Mouse (Mus musculus) limb, embryonic 11.5 days (tissue): ENCODE data around the gene Arid3a. TPM values are rescaled to one million over a fixed set of nuclear protein-coding genes. Genes with fewer than 3 reads are reported as not detected.
"Not testable (repeated sequence)": the region's sequence is repeated elsewhere in the genome, so short reads cannot be mapped to it uniquely, and the experiment has no call there.

Experiments used
- ATAC-seq: fragments of 200-750 bp; cut with Nextera tagmentation; 2 replicates; pipeline ENCODE4 v1.8.0; 2017; ENCODE audit warnings: low read depth; ENCODE audit not compliant: insufficient number of reproducible peaks, low FRiP score, low TSS enrichment
- DNase-seq: peaks from one replicate; pipeline ENCODE4 v3.0.0-alpha.2; 2015; ENCODE audit warnings: low spot score
- H3K27ac ChIP-seq: fragments of 300-500 bp; sonication (generic); replicated peaks from 2 replicates; pipeline ENCODE4 v1.5.1; 2014; ENCODE audit warnings: low read depth, mild to moderate bottlenecking, low read length
- H3K27me3 ChIP-seq: fragments of 300-500 bp; sonication (generic); 2 replicates; pipeline ENCODE4 v1.6.1; 2014; ENCODE audit warnings: mild to moderate bottlenecking, low read length, mixed read lengths; ENCODE audit not compliant: control insufficient read depth, insufficient read depth
- H3K36me3 ChIP-seq: fragments of 300-500 bp; sonication (generic); 2 replicates; pipeline ENCODE4 v1.6.1; 2014; ENCODE audit warnings: mild to moderate bottlenecking, low read length, moderate library complexity, mixed read lengths; ENCODE audit not compliant: control insufficient read depth, insufficient read depth
- H3K4me1 ChIP-seq: fragments of 300-500 bp; sonication (generic); 2 replicates; pipeline ENCODE4 v1.6.1; 2014; ENCODE audit warnings: low read length, mixed read lengths; ENCODE audit not compliant: control insufficient read depth, insufficient read depth
- H3K4me2 ChIP-seq: fragments of 300-500 bp; sonication (generic); 2 replicates; pipeline ENCODE4 v1.6.1; 2014; ENCODE audit warnings: low read depth, mild to moderate bottlenecking, moderate library complexity; ENCODE audit not compliant: severe bottlenecking
- H3K4me3 ChIP-seq: fragments of 300-500 bp; sonication (generic); 2 replicates; pipeline ENCODE4 v1.5.1; 2014; ENCODE audit warnings: low read depth, low read length
- H3K9ac ChIP-seq: fragments of 300-500 bp; sonication (generic); 2 replicates; pipeline ENCODE4 v1.6.1; 2014; ENCODE audit warnings: mild to moderate bottlenecking, low read length
- H3K9me3 ChIP-seq: fragments of 300-500 bp; sonication (generic); 2 replicates; pipeline ENCODE4 v1.6.1; 2016; ENCODE audit warnings: low read length; ENCODE audit not compliant: control insufficient read depth
- WGBS: fragments of 180-500 bp; shearing (Covaris S2); extraction: QIAGEN DNeasy Blood & Tissue Kit; methylation state at CpG from one replicate; pipeline ENCODE4 v1.1.7; 2014; 5-methylcytosine and 5-hydroxymethylcytosine counted together
- polyA plus RNA-seq: library from polyadenylated mRNA; unstranded; fragments of >200 nt; fragmentation: Nextera tagmentation; extraction: Ambion mirVana; gene quantifications from 2 replicates; pipeline ENCODE4 v1.2.1, GENCODE M21; 2014

The Arid3a gene
- polyA plus RNA-seq, 1 experiment from 2014 or later: 12.9 TPM

GRCm38 (mm10) chr10:79958140-79958816 is 31.4 kb downstream of the Arid3a start:
- ATAC-seq: no peak
- peak; percentile 85 for DNase-seq
- H3K4me1 ChIP-seq: peaks cover 12% of the 10 kb centered on the region
- H3K4me2 ChIP-seq: no peak overlapping the region
- no peak overlapping the region for H3K9ac ChIP-seq
- peaks cover 6% of the 10 kb centered on the region for H3K36me3 ChIP-seq
- no peaks in the 10 kb centered on the region for H3K27me3 ChIP-seq
- no peak overlapping the region for H3K4me3 ChIP-seq
- H3K9me3 ChIP-seq: no peaks in the 10 kb centered on the region
- WGBS: 8% methylated on average over 21 of the region's 21 CpGs
- H3K27ac ChIP-seq: no peak overlapping the region

DNA sequence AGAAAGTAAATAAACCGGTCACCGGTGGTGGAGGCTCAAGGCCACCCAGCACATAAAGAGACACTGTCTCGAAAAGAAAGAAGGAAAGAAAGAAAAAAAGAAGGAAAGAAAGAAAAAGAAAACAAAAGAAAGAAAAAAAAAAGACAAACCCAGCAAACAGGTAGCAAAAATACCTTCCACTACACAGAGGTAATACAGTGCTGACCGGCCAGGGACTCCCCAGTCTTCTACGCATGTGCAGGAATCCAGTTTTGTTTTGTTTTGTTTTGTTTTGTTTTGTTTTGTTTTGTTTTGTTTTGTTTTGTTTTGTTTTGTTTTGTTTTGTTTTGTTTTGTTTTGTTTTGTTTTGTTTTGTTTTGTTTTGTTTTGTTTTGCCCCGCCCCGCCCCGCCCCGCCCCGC is 32.6 kb downstream of the Arid3a start:
- 35% methylated on average over 10 of the region's 10 CpGs for WGBS
- not testable (repeated sequence) for H3K4me3 ChIP-seq, ATAC-seq, H3K9ac ChIP-seq, DNase-seq, H3K27ac ChIP-seq, H3K4me2 ChIP-seq, H3K9me3 ChIP-seq, H3K27me3 ChIP-seq
- Histone ChIP-seq H3K36me3 (peaks cover 10% of the 10 kb centered on the region), H3K4me1 (peaks cover 12% of the 10 kb centered on the region)

DNA sequence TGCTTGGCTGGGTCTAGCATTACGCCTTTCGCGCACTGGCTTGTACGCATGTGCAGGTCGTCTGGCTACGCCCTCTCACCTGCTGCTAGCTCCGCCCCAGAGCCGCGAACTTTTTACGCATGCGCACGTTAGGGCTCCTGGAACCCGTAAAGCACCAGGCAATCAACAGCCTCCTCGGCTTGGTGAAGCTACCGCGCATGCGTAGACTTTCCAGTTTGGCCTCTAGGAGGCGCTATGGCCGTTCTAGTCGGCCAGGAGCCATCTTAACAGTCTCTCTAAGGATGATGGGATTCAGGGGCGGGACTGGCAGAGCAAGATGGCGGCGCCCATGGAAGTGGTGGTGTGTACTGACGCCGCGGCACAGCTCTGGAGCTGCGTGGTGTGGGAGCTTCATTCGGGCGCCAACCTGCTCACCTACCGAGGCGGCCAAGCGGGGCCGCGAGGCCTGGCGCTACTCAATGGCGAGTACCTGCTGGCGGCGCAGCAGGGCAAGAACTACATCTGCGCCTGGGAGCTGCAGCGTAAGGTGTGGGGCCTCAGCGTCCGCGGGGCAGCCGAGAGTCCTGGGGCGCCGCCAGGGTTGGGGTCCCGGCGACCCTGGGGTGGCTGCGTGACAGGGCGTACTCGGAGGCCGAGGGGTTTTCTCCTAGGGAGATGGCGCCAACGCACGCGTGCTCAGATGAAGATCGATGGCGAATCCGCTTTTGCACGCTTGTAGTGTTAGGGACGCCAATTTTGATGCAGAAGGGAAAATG is 33.2 kb downstream of the Arid3a start, which contains the start of gene Wdr18:
Gene Wdr18 (plus strand): TSS at position 306 of the 755 bp plus-strand sequence.
- H3K4me3 ChIP-seq: peak within 1 kb of the TSS; percentile 99
- DNase-seq (peak; percentile 100), ATAC-seq (peak; percentile 94)
- peak within 1 kb of the TSS; percentile 68; the same call in 1 of the 2 replicates for H3K27ac ChIP-seq
- peaks cover 12% of the 10 kb centered on the region for H3K4me1 ChIP-seq
- no peaks in the 10 kb centered on the region for H3K9me3 ChIP-seq
- under 1% methylated on average over 61 of the region's 61 CpGs for WGBS
- H3K27me3 ChIP-seq: no peaks in the 10 kb centered on the region
- H3K36me3 ChIP-seq: peaks cover 16% of the 10 kb centered on the region
- peak within 1 kb of the TSS; percentile 83 for H3K4me2 ChIP-seq
- peak within 1 kb of the TSS; percentile 85 for H3K9ac ChIP-seq

DNA sequence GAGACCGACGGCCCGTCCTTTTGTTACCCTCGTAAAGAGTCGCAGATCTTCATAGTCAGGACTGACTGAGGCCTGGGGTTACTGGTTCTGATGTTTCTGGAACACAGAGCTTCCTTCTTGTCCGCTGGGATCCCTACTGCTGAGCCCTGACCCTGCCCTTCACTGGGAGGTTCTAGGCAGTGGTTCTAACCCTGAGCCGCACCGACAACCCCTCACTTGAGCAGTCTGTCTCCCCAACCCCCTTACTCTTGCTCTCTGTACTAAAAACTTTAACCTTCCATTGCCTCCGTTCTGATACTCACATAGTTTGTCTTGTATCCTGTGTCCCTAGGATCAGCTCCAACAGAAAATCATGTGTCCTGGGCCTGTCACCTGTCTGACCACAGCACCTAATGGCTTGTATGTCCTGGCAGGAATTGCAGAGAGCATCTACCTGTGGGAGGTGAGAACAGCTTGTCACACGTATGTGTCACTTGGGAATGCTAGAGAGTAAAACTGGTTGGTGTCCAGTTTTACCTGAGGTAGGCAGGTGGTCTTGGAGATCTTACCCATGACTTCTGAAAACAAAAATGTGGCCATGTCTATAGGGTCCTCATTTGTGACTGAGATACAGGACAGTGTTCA is 33.9 kb downstream of the Arid3a start:
- peaks cover 22% of the 10 kb centered on the region for H3K36me3 ChIP-seq
- no peaks in the 10 kb centered on the region for H3K27me3 ChIP-seq
- ATAC-seq (no peak), DNase-seq (no peak)
- peak overlapping the region; percentile 99 for H3K4me3 ChIP-seq
- H3K27ac ChIP-seq: 0 out of 2 replicates have a peak overlapping the region, but pooled peaks have one; percentile 68
- no peaks in the 10 kb centered on the region for H3K9me3 ChIP-seq
- 15% methylated on average over 10 of the region's 10 CpGs for WGBS
- H3K9ac ChIP-seq: peak overlapping the region; percentile 85
- H3K4me2 ChIP-seq: peak overlapping the region; percentile 83
- H3K4me1 ChIP-seq: peaks cover 12% of the 10 kb centered on the region

DNA sequence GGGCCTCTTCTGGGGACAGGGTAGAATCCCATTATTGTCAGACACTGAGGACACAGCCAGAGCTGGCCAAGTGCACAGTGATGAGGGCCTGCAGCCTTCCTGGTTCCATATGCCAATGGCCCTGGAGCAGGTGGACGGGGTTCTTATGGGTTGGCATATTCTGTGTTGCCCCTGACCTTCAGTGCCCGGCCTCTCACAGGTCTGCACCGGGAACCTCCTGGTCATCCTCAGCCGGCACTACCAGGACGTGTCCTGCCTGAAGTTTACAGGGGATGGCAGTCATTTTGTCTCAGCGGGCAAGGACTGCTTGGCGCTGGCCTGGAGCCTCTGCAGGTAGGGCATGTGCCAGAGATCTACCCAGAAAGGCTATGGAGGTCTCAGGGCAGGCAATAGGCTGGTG is 37.9 kb downstream of the Arid3a start:
- Histone ChIP-seq H3K4me2 (no peak overlapping the region), H3K27me3 (no peaks in the 10 kb centered on the region), H3K27ac (no peak overlapping the region), H3K4me3 (no peak overlapping the region), H3K9ac (0 out of 2 replicates have a peak overlapping the region, but pooled peaks have one; percentile 4), H3K9me3 (no peaks in the 10 kb centered on the region), H3K36me3 (peaks cover 44% of the 10 kb centered on the region), H3K4me1 (peaks cover 6% of the 10 kb centered on the region; the same call in 1 of the 2 replicates)
- ATAC-seq: no peak
- WGBS: 95% methylated on average over 7 of the region's 7 CpGs
- DNase-seq: no peak

GRCm38 (mm10) chr10:79965325-79965724 is 38.5 kb downstream of the Arid3a start:
- Histone ChIP-seq H3K9me3 (no peaks in the 10 kb centered on the region), H3K4me3 (no peak overlapping the region), H3K27me3 (no peaks in the 10 kb centered on the region; the same call in 1 of the 2 replicates), H3K9ac (no peak overlapping the region), H3K4me1 (peaks cover 6% of the 10 kb centered on the region), H3K36me3 (peaks cover 44% of the 10 kb centered on the region), H3K27ac (no peak overlapping the region), H3K4me2 (no peak overlapping the region)
- ATAC-seq: no peak
- WGBS: 93% methylated on average over 5 of the region's 5 CpGs
- no peak for DNase-seq

DNA sequence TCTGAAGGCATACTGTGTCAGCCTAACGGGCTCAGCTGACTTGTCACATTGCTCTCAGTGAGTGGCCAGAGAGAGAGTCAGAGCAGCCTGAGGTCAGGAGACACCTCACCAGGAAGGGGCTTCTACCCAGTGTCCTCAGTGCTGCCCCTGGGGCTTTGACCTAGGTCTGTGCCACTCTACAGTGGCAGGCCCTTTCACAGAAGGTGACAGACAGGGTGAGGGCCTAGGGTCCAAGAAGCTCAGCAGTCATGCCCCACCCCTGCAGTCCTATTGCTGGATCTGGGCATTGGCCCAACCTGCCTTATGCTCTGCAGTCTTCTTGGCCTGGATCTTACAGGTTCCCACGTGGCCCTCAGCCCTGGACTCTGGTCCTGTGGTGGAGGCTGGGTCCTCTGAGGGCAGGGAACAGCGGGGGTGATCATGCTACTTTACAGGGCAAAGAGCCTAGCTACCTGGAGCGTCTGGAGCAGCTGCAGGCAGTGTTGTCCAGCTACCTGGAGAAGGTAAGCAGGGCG is 40.1 kb downstream of the Arid3a start:
- Histone ChIP-seq H3K27ac (no peak overlapping the region), H3K9ac (no peak overlapping the region), H3K36me3 (peaks cover 44% of the 10 kb centered on the region), H3K4me2 (no peak overlapping the region), H3K4me3 (no peak overlapping the region), H3K9me3 (no peaks in the 10 kb centered on the region), H3K27me3 (peaks cover 9% of the 10 kb centered on the region), H3K4me1 (peaks cover 13% of the 10 kb centered on the region)
- 92% methylated on average over 5 of the region's 5 CpGs for WGBS
- DNase-seq: no peak
- no peak for ATAC-seq

- ATAC-seq (no peak), DNase-seq (no peak)
- peaks cover 9% of the 10 kb centered on the region for H3K27me3 ChIP-seq
- no peak overlapping the region for H3K27ac ChIP-seq
- H3K9ac ChIP-seq: no peak overlapping the region
- H3K9me3 ChIP-seq: no peaks in the 10 kb centered on the region
- H3K36me3 ChIP-seq: peaks cover 39% of the 10 kb centered on the region
- H3K4me2 ChIP-seq: no peak overlapping the region
- WGBS: 90% methylated on average over 1 of the region's 1 CpGs
- no peak overlapping the region for H3K4me3 ChIP-seq
- H3K4me1 ChIP-seq: peaks cover 13% of the 10 kb centered on the region
These were observed 41.3 kb downstream of the Arid3a start for GRCm38 (mm10) chr10:79968181-79968580.
